ENCODE assay signal across 25 mouse cellular contexts in genomic region chr11:104024626-104025393, GRCm38 (mm10). TPM values are rescaled to one million over a fixed set of nuclear protein-coding genes. Genes with fewer than 3 reads are reported as not detected.
A peak's percentile ranks its signal among the peaks of the same experiment; 100 is the strongest.
DNase-seq lines count a peak whose midpoint lies in the region; ATAC-seq and TF ChIP-seq lines count a peak whose summit lies in the region.
"Had no signal": no experiment of that assay in that cellular context is flagged by ENCODE, and none has a peak within 500 bp of the region (broad histone marks: within the 10 kb centered on the region; RNA-seq: fewer than 3 reads in every experiment).

No protein-coding gene starts in this region.

- H3K4me2 ChIP-seq in hindbrain, postnatal 0 days (ENCODE audit: low read depth, low read length) = no peak overlapping the region
- no peak overlapping the region for H3K4me2 ChIP-seq in hindbrain, embryonic 12.5 days (replicated peaks)
- H3K4me2 ChIP-seq: heart, embryonic 11.5 days; liver, embryonic 11.5 days; midbrain, embryonic 12.5 days; stomach, embryonic 15.5 days had no signal

- no peak overlapping the region for H3K27ac ChIP-seq in hindbrain, postnatal 0 days
- H3K27ac ChIP-seq in hindbrain, embryonic 12.5 days = no peak overlapping the region
- H3K27ac ChIP-seq: forebrain, embryonic 10.5 days; hindbrain, embryonic 10.5 days; midbrain, embryonic 12.5 days; stomach, embryonic 15.5 days had no signal

- no peak overlapping the region for H3K4me3 ChIP-seq in hindbrain, postnatal 0 days (ENCODE audit: low read length)
- H3K4me3 ChIP-seq in hindbrain, embryonic 12.5 days = no peak overlapping the region
- H3K4me3 ChIP-seq: forebrain, embryonic 10.5 days; hindbrain, embryonic 10.5 days; midbrain, embryonic 12.5 days; stomach, embryonic 15.5 days had no signal

- no peaks in the 10 kb centered on the region for H3K36me3 ChIP-seq in hindbrain, postnatal 0 days (ENCODE audit: insufficient read depth, low read length)
- H3K36me3 ChIP-seq in hindbrain, embryonic 12.5 days = no peaks in the 10 kb centered on the region
- H3K36me3 ChIP-seq: forebrain, embryonic 10.5 days; G1E; hindbrain, embryonic 10.5 days; midbrain, embryonic 12.5 days; stomach, embryonic 15.5 days had no signal

- H3K9ac ChIP-seq in hindbrain, postnatal 0 days (replicated peaks; ENCODE audit: low read length) = no peak overlapping the region
- no peak overlapping the region for H3K9ac ChIP-seq in hindbrain, embryonic 12.5 days
- H3K9ac ChIP-seq: midbrain, embryonic 12.5 days; stomach, embryonic 15.5 days had no signal

- ATAC-seq in hindbrain, postnatal 0 days = no peak
- no peak for ATAC-seq in hindbrain, embryonic 12.5 days (ENCODE audit: low FRiP score)
- ATAC-seq in cerebellum, adult (ENCODE audit: insufficient number of reproducible peaks, low FRiP score, low TSS enrichment) = no peak
- ATAC-seq: forebrain, embryonic 16.5 days; Patski had no signal

- H3K4me1 ChIP-seq in hindbrain, postnatal 0 days (ENCODE audit: insufficient read depth, low read length) = no peaks in the 10 kb centered on the region
- H3K4me1 ChIP-seq in hindbrain, embryonic 12.5 days = no peaks in the 10 kb centered on the region
- H3K4me1 ChIP-seq: forebrain, embryonic 10.5 days; midbrain, embryonic 12.5 days; stomach, embryonic 15.5 days had no signal

- H3K9me3 ChIP-seq in hindbrain, postnatal 0 days (ENCODE audit: low read length) = no peaks in the 10 kb centered on the region
- no peaks in the 10 kb centered on the region for H3K9me3 ChIP-seq in hindbrain, embryonic 12.5 days (replicated peaks)
- H3K9me3 ChIP-seq: forebrain, embryonic 10.5 days; G1E; hindbrain, embryonic 10.5 days; midbrain, embryonic 12.5 days; stomach, embryonic 15.5 days had no signal

- 0 out of 2 replicates have a peak, but pooled peaks have one; percentile 9 for TF ChIP-seq CTCF in hindbrain, postnatal 0 days (IDR thresholded peaks at IDR 0.05; ENCODE audit: low read depth)

- 65% methylated on average over 8 of the region's 8 CpGs for WGBS in hindbrain, postnatal 0 days
- 65% methylated on average over 8 of the region's 8 CpGs for WGBS in hindbrain, embryonic 12.5 days

- no peak for DNase-seq in hindbrain, postnatal 0 days (ENCODE audit: low spot score)
- peak; percentile 49 for DNase-seq in testis, postnatal 10 days (ENCODE audit: low spot score)
- DNase-seq in testis, postnatal 14 days (ENCODE audit: low spot score) = no peak
- peak; percentile 46 for DNase-seq in adrenal gland, postnatal 25 days
- no peak for DNase-seq in cerebellum, adult 18-20 months
- DNase-seq: cerebellum, adult 11 months; cerebellum, postnatal 14 days; gastrocnemius, postnatal 14 days; heart, adult 11 months; kidney, adult 11 months; lung, adult 18-20 months; lung, postnatal 10 days; thymus, adult 2 months; thymus, postnatal 4 days had no signal

- H3K27me3 ChIP-seq in hindbrain, postnatal 0 days (ENCODE audit: insufficient read depth, low read length) = no peaks in the 10 kb centered on the region
- no peaks in the 10 kb centered on the region for H3K27me3 ChIP-seq in hindbrain, embryonic 12.5 days
- H3K27me3 ChIP-seq: midbrain, embryonic 12.5 days; stomach, embryonic 15.5 days had no signal

RNA-seq across cellular contexts. Expression of gene Arf2, which starts 58.3 kb away (rescaled TPM):
- total RNA-seq in hindbrain, postnatal 0 days (2014; rRNA removed) = 117 and 141 TPM in 2 replicates
- 180 and 191 TPM in 2 replicates for polyA plus RNA-seq in hindbrain, postnatal 0 days (2015; fragmentation: Nextera tagmentation; extraction: Ambion mirVana)
- 140 and 145 TPM in 2 replicates for polyA plus RNA-seq in hindbrain, embryonic 12.5 days (2016; fragmentation: Nextera tagmentation; extraction: Ambion mirVana)
- 38.2 and 38.3 TPM in 2 replicates for total RNA-seq in adrenal gland, postnatal 25 days (2021)

Comparison
In these comparisons a context has a peak if more than half of its experiments do, and no peak if none do; other contexts are left out.
1. DNase-seq: peak in testis, postnatal 10 days (single experiment) and adrenal gland, postnatal 25 days (single experiment); none in hindbrain, postnatal 0 days (single experiment), testis, postnatal 14 days (single experiment) and cerebellum, adult 18-20 months (0 of 2).